In genomic region chr1:22931147-22931896, GRCm38 (mm10) we compare ENCODE assay signal across 21 mouse cellular contexts.
DNase-seq lines count a peak whose midpoint lies in the region; ATAC-seq lines count a peak whose summit lies in the region.
"Had no signal": no experiment of that assay in that cellular context is flagged by ENCODE, and none has a peak within 500 bp of the region (broad histone marks: within the 10 kb centered on the region; RNA-seq: fewer than 3 reads in every experiment).

No protein-coding gene starts in this region.

- H3K4me3 ChIP-seq in heart, embryonic 16.5 days (ENCODE audit: low read length): no peak overlapping the region
- H3K4me3 ChIP-seq: hindbrain, embryonic 15.5 days; lung, embryonic 15.5 days; neural tube, embryonic 12.5 days had no signal

- peaks cover 4% of the 10 kb centered on the region; the same call in 1 of the 2 replicates for H3K4me1 ChIP-seq in heart, embryonic 16.5 days (ENCODE audit: control insufficient read depth, insufficient read depth, low read length)
- H3K4me1 ChIP-seq: hindbrain, embryonic 15.5 days; lung, embryonic 15.5 days; neural tube, embryonic 12.5 days had no signal

- no peaks in the 10 kb centered on the region for H3K36me3 ChIP-seq in heart, embryonic 16.5 days (ENCODE audit: control insufficient read depth, insufficient read depth)
- H3K36me3 ChIP-seq: hindbrain, embryonic 15.5 days; lung, embryonic 15.5 days; neural tube, embryonic 12.5 days had no signal

- H3K27ac ChIP-seq in heart, embryonic 16.5 days (ENCODE audit: low read length): peak overlapping the region; percentile 48; the same call in 1 of the 2 replicates
- H3K27ac ChIP-seq: hindbrain, embryonic 15.5 days; liver, embryonic 14.5 days; lung, embryonic 15.5 days; macrophage; neural tube, embryonic 12.5 days; stomach, postnatal 0 days had no signal

- intact Hi-C loops in heart, postnatal 36 days (cut with DNase I): no loop called here

- WGBS in heart, embryonic 16.5 days: 15% methylated on average over 6 of the region's 6 CpGs

- ATAC-seq in heart, embryonic 16.5 days (replicated peaks; ENCODE audit: extremely low read depth, insufficient read depth, low FRiP score): peak; percentile 77
- ATAC-seq: forebrain, embryonic 16.5 days; intestine, postnatal 0 days had no signal

- DNase-seq in heart, adult 18-20 months: peak; percentile 7 to 9
- DNase-seq in heart, postnatal 4 days: no peak
- DNase-seq in heart, postnatal 36 days: no peak
- peak; percentile 94 for DNase-seq in cerebellum, adult 11-12 months
- peak; percentile 69 to 82 for DNase-seq in cerebellum, postnatal 14 days
- DNase-seq in lung, postnatal 4 days: no peak
- DNase-seq in adrenal gland, adult 2 months: no peak
- DNase-seq: adrenal gland, postnatal 36 days; embryo, embryonic 11 days; right cerebral cortex, adult 18-20 months had no signal

- H3K4me2 ChIP-seq in heart, embryonic 16.5 days (ENCODE audit: low read depth, low read length): peak overlapping the region; percentile 5; the same call in 1 of the 2 replicates
- H3K4me2 ChIP-seq: hindbrain, embryonic 15.5 days; lung, embryonic 15.5 days; midbrain, embryonic 11.5 days; neural tube, embryonic 12.5 days had no signal

- H3K9ac ChIP-seq in heart, embryonic 16.5 days (ENCODE audit: low read length): no peak overlapping the region
- H3K9ac ChIP-seq: hindbrain, embryonic 15.5 days; liver, embryonic 14.5 days; lung, embryonic 15.5 days; neural tube, embryonic 12.5 days had no signal

- H3K27me3 ChIP-seq in heart, embryonic 16.5 days (ENCODE audit: control insufficient read depth, insufficient read depth, low read length): no peaks in the 10 kb centered on the region
- H3K27me3 ChIP-seq: CH12.LX; hindbrain, embryonic 15.5 days; lung, embryonic 15.5 days; neural tube, embryonic 12.5 days had no signal

- H3K9me3 ChIP-seq in heart, embryonic 16.5 days (replicated peaks; ENCODE audit: control insufficient read depth, low read length): no peaks in the 10 kb centered on the region
- H3K9me3 ChIP-seq: hindbrain, embryonic 15.5 days; lung, embryonic 15.5 days; neural tube, embryonic 12.5 days had no signal

Comparison
In these comparisons a context has a peak if more than half of its experiments do, and no peak if none do; other contexts are left out.
1. DNase-seq: peak in heart, adult 18-20 months (2 of 2), cerebellum, adult 11-12 months (single experiment) and cerebellum, postnatal 14 days (2 of 2); none in heart, postnatal 4 days (single experiment), heart, postnatal 36 days (0 of 2), lung, postnatal 4 days (0 of 2) and adrenal gland, adult 2 months (single experiment).